14 mouse cellular contexts compared by ENCODE assay signal in the genomic region with DNA sequence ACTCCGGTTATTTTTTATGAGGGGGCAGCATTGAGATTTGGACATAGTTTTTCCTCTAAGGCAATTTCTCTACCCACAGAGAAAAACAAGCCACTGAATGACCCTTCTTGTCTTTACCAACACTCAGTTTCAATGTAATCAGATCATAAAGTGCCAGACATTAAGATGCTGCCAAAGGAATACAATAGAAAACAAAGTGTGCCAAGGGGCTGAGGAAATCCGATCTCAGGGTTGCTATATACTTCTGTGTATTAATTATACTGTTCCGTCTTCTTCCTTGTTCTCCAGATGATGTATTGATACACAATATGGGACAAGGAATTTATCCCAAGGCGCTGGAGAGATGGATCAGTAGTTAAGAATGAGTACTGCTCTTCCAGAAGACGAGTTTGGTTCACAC.
DNase-seq lines count a peak whose midpoint lies in the region.
"Had no signal": no experiment of that assay in that cellular context is flagged by ENCODE, and none has a peak within 500 bp of the region (broad histone marks: within the 10 kb centered on the region; RNA-seq: fewer than 3 reads in every experiment).

No protein-coding gene starts in this region.

- peak; percentile 96 for DNase-seq in fat pad, adult 2 months (ENCODE audit: extremely low read depth, low read depth, low spot score)
- DNase-seq in gonadal fat pad, adult 2 months (ENCODE audit: low read depth) = peak; percentile 95
- no peak for DNase-seq in gastrocnemius, adult 18-20 months (ENCODE audit: low spot score)
- DNase-seq in thymus, postnatal 14 days = no peak
- DNase-seq: adrenal gland, adult 2 months; adrenal gland, adult 8-10 months; adrenal gland, postnatal 10 days; adrenal gland, postnatal 14 days; adrenal gland, postnatal 25 days; adrenal gland, postnatal 36 days; B cell, adult 2 months; cerebellum, adult 11 months; cerebellum, adult 11-12 months; cerebellum, adult 18-20 months had no signal

Comparison
In these comparisons a context has a peak if more than half of its experiments do, and no peak if none do; other contexts are left out.
1. DNase-seq: peak in fat pad, adult 2 months (single experiment) and gonadal fat pad, adult 2 months (single experiment); none in gastrocnemius, adult 18-20 months (single experiment) and thymus, postnatal 14 days (single experiment).